Mouse (Mus musculus) hindbrain, embryonic 14.5 days (tissue): ENCODE data around the gene Zfp423. TPM values are rescaled to one million over a fixed set of nuclear protein-coding genes. Genes with fewer than 3 reads are reported as not detected.
A peak's percentile ranks its signal among the peaks of the same experiment; 100 is the strongest.

Experiments used
- ATAC-seq: fragments of 200-750 bp; cut with Nextera tagmentation; 2 replicates; pipeline ENCODE4 v1.8.0; 2017; ENCODE audit warnings: moderate number of reproducible peaks, mild to moderate bottlenecking, moderate TSS enrichment, moderate library complexity; ENCODE audit not compliant: low FRiP score
- DNase-seq: peaks from one replicate; pipeline ENCODE4 v3.0.0-alpha.2; 2015; ENCODE audit warnings: low spot score
- H3K27ac ChIP-seq: fragments of 300-500 bp; sonication (generic); 2 replicates; pipeline ENCODE4 v1.5.1; 2014; ENCODE audit warnings: mild to moderate bottlenecking, moderate library complexity
- H3K27me3 ChIP-seq: fragments of 300-500 bp; sonication (generic); 2 replicates; pipeline ENCODE4 v1.6.1; 2014; ENCODE audit warnings: mild to moderate bottlenecking, low read length, mixed read lengths; ENCODE audit not compliant: control insufficient read depth, insufficient read depth
- H3K36me3 ChIP-seq: fragments of 300-500 bp; sonication (generic); replicated peaks from 2 replicates; pipeline ENCODE4 v1.6.1; 2014; ENCODE audit not compliant: control insufficient read depth, insufficient read depth
- H3K4me1 ChIP-seq: fragments of 300-500 bp; sonication (generic); replicated peaks from 2 replicates; pipeline ENCODE4 v1.6.1; 2014; ENCODE audit warnings: antibody characterized with exemption, low read length, mixed read lengths; ENCODE audit not compliant: control insufficient read depth, insufficient read depth
- H3K4me2 ChIP-seq: fragments of 300-500 bp; sonication (generic); replicated peaks from 2 replicates; pipeline ENCODE4 v1.6.1; 2014; ENCODE audit warnings: mild to moderate bottlenecking, moderate library complexity
- H3K4me3 ChIP-seq: fragments of 300-500 bp; sonication (generic); replicated peaks from 2 replicates; pipeline ENCODE4 v1.5.1; 2014; ENCODE audit warnings: mild to moderate bottlenecking, low read length
- H3K9ac ChIP-seq: fragments of 300-500 bp; sonication (generic); 2 replicates; pipeline ENCODE4 v1.6.1; 2014
- H3K9me3 ChIP-seq: fragments of 300-500 bp; sonication (generic); 2 replicates; pipeline ENCODE4 v1.6.1; 2016; ENCODE audit warnings: low read length; ENCODE audit not compliant: control insufficient read depth
- WGBS: fragments of 180-500 bp; shearing (Covaris S2); extraction: QIAGEN DNeasy Blood & Tissue Kit; methylation state at CpG from one replicate; pipeline ENCODE4 v1.1.7; 2014; 5-methylcytosine and 5-hydroxymethylcytosine counted together
- polyA plus RNA-seq: library from polyadenylated mRNA; unstranded; fragments of >200 nt; fragmentation: Nextera tagmentation; extraction: Ambion mirVana; gene quantifications from 2 replicates; pipeline ENCODE4 v1.2.1, GENCODE M21; 2014

Zfp423 gene
- polyA plus RNA-seq, 1 experiment from 2014 or later = 42.3 TPM

- 82% methylated on average over 2 of the region's 2 CpGs for WGBS
- H3K9ac ChIP-seq = no peak overlapping the region; the same call in 1 of the 2 replicates
- no peaks in the 10 kb centered on the region for H3K9me3 ChIP-seq
- H3K36me3 ChIP-seq = no peaks in the 10 kb centered on the region
- H3K27me3 ChIP-seq = no peaks in the 10 kb centered on the region
- no peak overlapping the region for H3K4me3 ChIP-seq
- 0 out of 2 replicates have a peak overlapping the region, but pooled peaks have one; percentile 7 for H3K4me2 ChIP-seq
- ATAC-seq = peak; percentile 26
- peaks cover 26% of the 10 kb centered on the region for H3K4me1 ChIP-seq
- no peak for DNase-seq
- H3K27ac ChIP-seq = peak overlapping the region; percentile 77
These were observed 147.3 kb downstream of the Zfp423 start for GRCm38 (mm10) chr8:87812069-87812449.

- Histone ChIP-seq H3K4me1 (peaks cover 29% of the 10 kb centered on the region), H3K4me2 (0 out of 2 replicates have a peak overlapping the region, but pooled peaks have one; percentile 7), H3K27me3 (no peaks in the 10 kb centered on the region), H3K36me3 (no peaks in the 10 kb centered on the region), H3K9ac (peak overlapping the region; percentile 36; the same call in 1 of the 2 replicates), H3K9me3 (no peaks in the 10 kb centered on the region), H3K4me3 (no peak overlapping the region), H3K27ac (peak overlapping the region; percentile 77)
- 48% methylated on average over 17 of the region's 17 CpGs for WGBS
- ATAC-seq = peak; percentile 75
- peak; percentile 68 for DNase-seq
These were observed 147.9 kb downstream of the Zfp423 start for GRCm38 (mm10) chr8:87811399-87812068.

- Histone ChIP-seq H3K9me3 (no peaks in the 10 kb centered on the region), H3K4me2 (no peak overlapping the region), H3K27ac (0 out of 2 replicates have a peak overlapping the region, but pooled peaks have one; percentile 77), H3K27me3 (no peaks in the 10 kb centered on the region), H3K4me3 (no peak overlapping the region), H3K4me1 (peaks cover 30% of the 10 kb centered on the region), H3K9ac (no peak overlapping the region), H3K36me3 (no peaks in the 10 kb centered on the region)
- DNase-seq (no peak), ATAC-seq (no peak)
- WGBS = 90% methylated on average over 6 of the region's 6 CpGs
These were observed 148.6 kb downstream of the Zfp423 start for GRCm38 (mm10) chr8:87810771-87811170.

- Histone ChIP-seq H3K27me3 (no peaks in the 10 kb centered on the region), H3K9ac (no peak overlapping the region), H3K27ac (no peak overlapping the region), H3K4me2 (no peak overlapping the region), H3K4me1 (peaks cover 36% of the 10 kb centered on the region), H3K9me3 (no peaks in the 10 kb centered on the region), H3K36me3 (no peaks in the 10 kb centered on the region), H3K4me3 (no peak overlapping the region)
- WGBS = 54% methylated on average over 11 of the region's 11 CpGs
- ATAC-seq (0 out of 2 replicates have a peak, but pooled peaks have one; percentile 42), DNase-seq (no peak)
These were observed 155.0 kb downstream of the Zfp423 start for GRCm38 (mm10) chr8:87804327-87804900.

GRCm38 (mm10) chr8:87803437-87803836 lies 156.0 kb downstream of the Zfp423 start:
- no peak for DNase-seq
- Histone ChIP-seq H3K4me3 (no peak overlapping the region), H3K27ac (no peak overlapping the region), H3K9me3 (no peaks in the 10 kb centered on the region), H3K27me3 (no peaks in the 10 kb centered on the region), H3K9ac (no peak overlapping the region), H3K4me1 (peaks cover 36% of the 10 kb centered on the region), H3K36me3 (no peaks in the 10 kb centered on the region), H3K4me2 (no peak overlapping the region)
- no peak for ATAC-seq
- 72% methylated on average over 10 of the region's 10 CpGs for WGBS

GRCm38 (mm10) chr8:87802571-87802970 lies 156.8 kb downstream of the Zfp423 start:
- Histone ChIP-seq H3K9me3 (no peaks in the 10 kb centered on the region), H3K9ac (no peak overlapping the region), H3K27ac (no peak overlapping the region), H3K4me3 (no peak overlapping the region), H3K4me2 (no peak overlapping the region), H3K27me3 (no peaks in the 10 kb centered on the region), H3K36me3 (no peaks in the 10 kb centered on the region), H3K4me1 (peaks cover 36% of the 10 kb centered on the region)
- ATAC-seq (no peak), DNase-seq (no peak)
- 51% methylated on average over 3 of the region's 3 CpGs for WGBS

GRCm38 (mm10) chr8:87800121-87800520 lies 159.3 kb downstream of the Zfp423 start:
- ATAC-seq = no peak
- H3K27me3 ChIP-seq = no peaks in the 10 kb centered on the region
- no peaks in the 10 kb centered on the region for H3K9me3 ChIP-seq
- WGBS = 82% methylated on average over 11 of the region's 11 CpGs
- no peak overlapping the region for H3K4me3 ChIP-seq
- H3K36me3 ChIP-seq = no peaks in the 10 kb centered on the region
- no peak overlapping the region for H3K4me2 ChIP-seq
- DNase-seq = no peak
- peaks cover 19% of the 10 kb centered on the region for H3K4me1 ChIP-seq
- H3K27ac ChIP-seq = no peak overlapping the region
- H3K9ac ChIP-seq = no peak overlapping the region

GRCm38 (mm10) chr8:87796234-87796633 lies 163.2 kb downstream of the Zfp423 start:
- Histone ChIP-seq H3K9me3 (no peaks in the 10 kb centered on the region), H3K4me1 (no peaks in the 10 kb centered on the region; the same call in none of the 2 replicates), H3K4me2 (no peak overlapping the region), H3K36me3 (no peaks in the 10 kb centered on the region), H3K4me3 (no peak overlapping the region), H3K27me3 (no peaks in the 10 kb centered on the region), H3K9ac (no peak overlapping the region), H3K27ac (no peak overlapping the region)
- ATAC-seq = no peak
- WGBS = 69% methylated on average over 7 of the region's 7 CpGs
- no peak for DNase-seq

GRCm38 (mm10) chr8:87794639-87795038 lies 164.8 kb downstream of the Zfp423 start:
- Histone ChIP-seq H3K4me3 (no peak overlapping the region), H3K4me1 (no peaks in the 10 kb centered on the region; the same call in none of the 2 replicates), H3K27ac (0 out of 2 replicates have a peak overlapping the region, but pooled peaks have one; percentile 1), H3K9me3 (no peaks in the 10 kb centered on the region), H3K36me3 (no peaks in the 10 kb centered on the region), H3K9ac (no peak overlapping the region), H3K4me2 (no peak overlapping the region), H3K27me3 (no peaks in the 10 kb centered on the region)
- 61% methylated on average over 10 of the region's 10 CpGs for WGBS
- no peak for DNase-seq
- ATAC-seq = no peak
